Mouse (Mus musculus) adrenal gland, adult 2 months (tissue): ENCODE results near the gene Brca2. TPM values are rescaled to one million over a fixed set of nuclear protein-coding genes. Genes with fewer than 3 reads are reported as not detected.
"Not testable (repeated sequence)": the region's sequence is repeated elsewhere in the genome, so short reads cannot be mapped to it uniquely, and the experiment has no call there.

Experiments used
- DNase-seq: peaks from one replicate; pipeline ENCODE4 v3.0.0; 2021
- long read RNA-seq: library from polyadenylated mRNA; stranded (forward); transcript quantifications from one replicate; pipeline ENCODE4 v2.0.0, GENCODE M21; 2021
- polyA plus RNA-seq: library from polyadenylated mRNA; depleted of rRNA; stranded (reverse); fragments of >200 nt; gene quantifications from 2 replicates; pipeline ENCODE4 v1.2.3, GENCODE M21; 2012; rRNA removed
- total RNA-seq, 2 experiments: library from RNA; stranded (reverse); gene quantifications; 2 replicates each; pipeline ENCODE4 v1.2.3; 2021

Brca2 gene
- 1 to 10 TPM; 4.2 to 5.7 TPM for total RNA-seq
- 1.5 and 2.6 TPM in 2 replicates for polyA plus RNA-seq
- long read RNA-seq, partial matches to known transcripts = 1 of 1 reads
- long read RNA-seq, other reads (novel, unspliced or antisense) = 0 of 1 reads

- peak; percentile 94 for DNase-seq
Observed at GRCm38 (mm10) chr5:150521937-150522866, at the start of gene Brca2. TSS of gene Brca2 (plus strand) at chr5:150522630.

- DNase-seq = no peak
Observed at GRCm38 (mm10) chr5:150477364-150477763, 45.1 kb upstream of the Brca2 start.

- no peak for DNase-seq
Observed at GRCm38 (mm10) chr5:150478612-150479011, 43.8 kb upstream of the Brca2 start.

GRCm38 (mm10) chr5:150485198-150485597 lies 37.2 kb upstream of the Brca2 start:
- peak; percentile 17 for DNase-seq

- no peak for DNase-seq
Observed at GRCm38 (mm10) chr5:150490285-150490684, 32.1 kb upstream of the Brca2 start.

- no peak for DNase-seq
Observed at GRCm38 (mm10) chr5:150490821-150491220, 31.6 kb upstream of the Brca2 start.

- DNase-seq = not testable (repeated sequence)
Observed at GRCm38 (mm10) chr5:150491573-150492173, 30.8 kb upstream of the Brca2 start.

- peak; percentile 9 for DNase-seq
Observed at GRCm38 (mm10) chr5:150495792-150496191, 26.6 kb upstream of the Brca2 start.

GRCm38 (mm10) chr5:150510451-150511225 lies 11.8 kb upstream of the Brca2 start:
- no peak for DNase-seq

- DNase-seq = no peak
Observed at GRCm38 (mm10) chr5:150513264-150513663, 9.2 kb upstream of the Brca2 start.

GRCm38 (mm10) chr5:150514027-150514426 lies 8.4 kb upstream of the Brca2 start:
- DNase-seq = no peak

- DNase-seq = no peak
Observed at GRCm38 (mm10) chr5:150518064-150518463, 4.4 kb upstream of the Brca2 start, which contains the start of gene Zar1l. TSS of gene Zar1l (minus strand) at chr5:150518164.

- peak; percentile 3 for DNase-seq
Observed at GRCm38 (mm10) chr5:150519551-150519950, 2.9 kb upstream of the Brca2 start.

- DNase-seq = no peak
Observed at GRCm38 (mm10) chr5:150522867-150523234, 421 bp downstream of the Brca2 start.

- DNase-seq = no peak
Observed at GRCm38 (mm10) chr5:150525239-150525638, 2.8 kb downstream of the Brca2 start.

GRCm38 (mm10) chr5:150541302-150541701 lies 18.9 kb downstream of the Brca2 start:
- no peak for DNase-seq

GRCm38 (mm10) chr5:150543184-150543583 lies 20.8 kb downstream of the Brca2 start:
- DNase-seq = no peak

GRCm38 (mm10) chr5:150551637-150552036 lies 29.2 kb downstream of the Brca2 start:
- no peak for DNase-seq

GRCm38 (mm10) chr5:150559519-150560103 lies 37.2 kb downstream of the Brca2 start:
- no peak for DNase-seq

- no peak for DNase-seq
Observed at GRCm38 (mm10) chr5:150560851-150561250, 38.4 kb downstream of the Brca2 start.

GRCm38 (mm10) chr5:150561376-150561775 lies 38.9 kb downstream of the Brca2 start:
- no peak for DNase-seq

- no peak for DNase-seq
Observed at GRCm38 (mm10) chr5:150561783-150562182, 39.4 kb downstream of the Brca2 start.
